Mouse (Mus musculus) hindbrain, embryonic 14.5 days (tissue): ENCODE results near the gene Cyth1. TPM values are rescaled to one million over a fixed set of nuclear protein-coding genes. Genes with fewer than 3 reads are reported as not detected.

Experiments
- ATAC-seq: fragments of 200-750 bp; cut with Nextera tagmentation; 2 replicates; pipeline ENCODE4 v1.8.0; 2017; ENCODE audit warnings: moderate number of reproducible peaks, mild to moderate bottlenecking, moderate TSS enrichment, moderate library complexity; ENCODE audit not compliant: low FRiP score
- DNase-seq: peaks from one replicate; pipeline ENCODE4 v3.0.0-alpha.2; 2015; ENCODE audit warnings: low spot score
- H3K27ac ChIP-seq: fragments of 300-500 bp; sonication (generic); 2 replicates; pipeline ENCODE4 v1.5.1; 2014; ENCODE audit warnings: mild to moderate bottlenecking, moderate library complexity
- H3K27me3 ChIP-seq: fragments of 300-500 bp; sonication (generic); 2 replicates; pipeline ENCODE4 v1.6.1; 2014; ENCODE audit warnings: mild to moderate bottlenecking, low read length, mixed read lengths; ENCODE audit not compliant: control insufficient read depth, insufficient read depth
- H3K36me3 ChIP-seq: fragments of 300-500 bp; sonication (generic); replicated peaks from 2 replicates; pipeline ENCODE4 v1.6.1; 2014; ENCODE audit not compliant: control insufficient read depth, insufficient read depth
- H3K4me1 ChIP-seq: fragments of 300-500 bp; sonication (generic); replicated peaks from 2 replicates; pipeline ENCODE4 v1.6.1; 2014; ENCODE audit warnings: antibody characterized with exemption, low read length, mixed read lengths; ENCODE audit not compliant: control insufficient read depth, insufficient read depth
- H3K4me2 ChIP-seq: fragments of 300-500 bp; sonication (generic); replicated peaks from 2 replicates; pipeline ENCODE4 v1.6.1; 2014; ENCODE audit warnings: mild to moderate bottlenecking, moderate library complexity
- H3K4me3 ChIP-seq: fragments of 300-500 bp; sonication (generic); replicated peaks from 2 replicates; pipeline ENCODE4 v1.5.1; 2014; ENCODE audit warnings: mild to moderate bottlenecking, low read length
- H3K9ac ChIP-seq: fragments of 300-500 bp; sonication (generic); 2 replicates; pipeline ENCODE4 v1.6.1; 2014
- H3K9me3 ChIP-seq: fragments of 300-500 bp; sonication (generic); 2 replicates; pipeline ENCODE4 v1.6.1; 2016; ENCODE audit warnings: low read length; ENCODE audit not compliant: control insufficient read depth
- WGBS: fragments of 180-500 bp; shearing (Covaris S2); extraction: QIAGEN DNeasy Blood & Tissue Kit; methylation state at CpG from one replicate; pipeline ENCODE4 v1.1.7; 2014; 5-methylcytosine and 5-hydroxymethylcytosine counted together
- polyA plus RNA-seq: library from polyadenylated mRNA; unstranded; fragments of >200 nt; fragmentation: Nextera tagmentation; extraction: Ambion mirVana; gene quantifications from 2 replicates; pipeline ENCODE4 v1.2.1, GENCODE M21; 2014

The Cyth1 gene
- polyA plus RNA-seq, 1 experiment from 2014 or later: 18.1 TPM

GRCm38 (mm10) chr11:118229941-118230340 is 18.5 kb downstream of the Cyth1 start:
- H3K27me3 ChIP-seq: no peaks in the 10 kb centered on the region
- H3K27ac ChIP-seq: no peak overlapping the region
- ATAC-seq (no peak), DNase-seq (no peak)
- H3K36me3 ChIP-seq: no peaks in the 10 kb centered on the region
- no peak overlapping the region for H3K4me2 ChIP-seq
- 0 out of 2 replicates have a peak, but pooled peaks cover 2% of the 10 kb centered on the region for H3K4me1 ChIP-seq
- no peak overlapping the region for H3K4me3 ChIP-seq
- no peak overlapping the region for H3K9ac ChIP-seq
- H3K9me3 ChIP-seq: no peaks in the 10 kb centered on the region
- 93% methylated on average over 5 of the region's 5 CpGs for WGBS

- DNase-seq (no peak), ATAC-seq (no peak)
- Histone ChIP-seq H3K4me1 (0 out of 2 replicates have a peak, but pooled peaks cover 2% of the 10 kb centered on the region), H3K27me3 (no peaks in the 10 kb centered on the region), H3K9ac (no peak overlapping the region), H3K4me2 (no peak overlapping the region), H3K27ac (no peak overlapping the region), H3K4me3 (no peak overlapping the region), H3K9me3 (no peaks in the 10 kb centered on the region), H3K36me3 (no peaks in the 10 kb centered on the region)
- 82% methylated on average over 7 of the region's 7 CpGs for WGBS
Measured at GRCm38 (mm10) chr11:118227650-118228049, 20.7 kb downstream of the Cyth1 start.

GRCm38 (mm10) chr11:118226850-118227249 is 21.5 kb downstream of the Cyth1 start:
- no peak overlapping the region for H3K9ac ChIP-seq
- H3K36me3 ChIP-seq: no peaks in the 10 kb centered on the region
- H3K4me1 ChIP-seq: no peaks in the 10 kb centered on the region
- DNase-seq (no peak), ATAC-seq (no peak)
- H3K27me3 ChIP-seq: no peaks in the 10 kb centered on the region
- H3K9me3 ChIP-seq: no peaks in the 10 kb centered on the region
- WGBS: 90% methylated on average over 7 of the region's 7 CpGs
- no peak overlapping the region for H3K4me3 ChIP-seq
- no peak overlapping the region for H3K4me2 ChIP-seq
- H3K27ac ChIP-seq: no peak overlapping the region

GRCm38 (mm10) chr11:118225862-118226261 is 22.5 kb downstream of the Cyth1 start:
- DNase-seq (no peak), ATAC-seq (no peak)
- H3K9ac ChIP-seq: no peak overlapping the region
- no peaks in the 10 kb centered on the region for H3K4me1 ChIP-seq
- 81% methylated on average over 1 of the region's 1 CpGs for WGBS
- no peak overlapping the region for H3K4me2 ChIP-seq
- H3K9me3 ChIP-seq: no peaks in the 10 kb centered on the region
- no peak overlapping the region for H3K4me3 ChIP-seq
- H3K36me3 ChIP-seq: no peaks in the 10 kb centered on the region
- H3K27ac ChIP-seq: no peak overlapping the region
- H3K27me3 ChIP-seq: no peaks in the 10 kb centered on the region

GRCm38 (mm10) chr11:118225056-118225836 is 23.1 kb downstream of the Cyth1 start:
- no peaks in the 10 kb centered on the region for H3K27me3 ChIP-seq

GRCm38 (mm10) chr11:118223416-118224067 is 24.9 kb downstream of the Cyth1 start:
- Histone ChIP-seq H3K36me3 (no peaks in the 10 kb centered on the region), H3K27ac (no peak overlapping the region), H3K4me2 (no peak overlapping the region), H3K27me3 (no peaks in the 10 kb centered on the region), H3K9ac (no peak overlapping the region), H3K4me1 (no peaks in the 10 kb centered on the region), H3K4me3 (no peak overlapping the region), H3K9me3 (no peaks in the 10 kb centered on the region)
- WGBS: 89% methylated on average over 10 of the region's 10 CpGs
- DNase-seq (no peak), ATAC-seq (no peak)

More at GRCm38 (mm10) chr11:118225056-118225836, 23.1 kb downstream of the Cyth1 start:
- H3K27ac ChIP-seq: no peak overlapping the region
- whole genome bisulfite sequencing: 77% methylated on average over 12 of the region's 12 CpGs
- no peaks in the 10 kb centered on the region for H3K36me3 ChIP-seq
- no peak overlapping the region for H3K4me3 ChIP-seq
- no peaks in the 10 kb centered on the region for H3K9me3 ChIP-seq
- H3K4me2 ChIP-seq: no peak overlapping the region
- no peak overlapping the region for H3K9ac ChIP-seq
- H3K4me1 ChIP-seq: no peaks in the 10 kb centered on the region
- DNase-seq: no peak
- no peak for ATAC-seq

- ATAC-seq (no peak), DNase-seq (no peak)
- Histone ChIP-seq H3K9ac (no peak overlapping the region), H3K4me3 (no peak overlapping the region), H3K27ac (no peak overlapping the region), H3K36me3 (no peaks in the 10 kb centered on the region), H3K4me1 (no peaks in the 10 kb centered on the region), H3K27me3 (no peaks in the 10 kb centered on the region), H3K4me2 (no peak overlapping the region), H3K9me3 (no peaks in the 10 kb centered on the region)
- 84% methylated on average over 5 of the region's 5 CpGs for WGBS
Measured at GRCm38 (mm10) chr11:118222917-118223316, 25.5 kb downstream of the Cyth1 start.

- Histone ChIP-seq H3K4me3 (no peak overlapping the region), H3K9ac (no peak overlapping the region), H3K36me3 (no peaks in the 10 kb centered on the region), H3K9me3 (no peaks in the 10 kb centered on the region), H3K4me2 (no peak overlapping the region), H3K27ac (no peak overlapping the region), H3K27me3 (no peaks in the 10 kb centered on the region), H3K4me1 (no peaks in the 10 kb centered on the region)
- DNase-seq (no peak), ATAC-seq (no peak)
- WGBS: 59% methylated on average over 6 of the region's 6 CpGs
Measured at GRCm38 (mm10) chr11:118222351-118222885, 26.0 kb downstream of the Cyth1 start.

GRCm38 (mm10) chr11:118220561-118221262 is 27.7 kb downstream of the Cyth1 start:
- 21% methylated on average over 7 of the region's 7 CpGs for WGBS
- DNase-seq: peak; percentile 87

More at GRCm38 (mm10) chr11:118220561-118221262, 27.7 kb downstream of the Cyth1 start:
- Histone ChIP-seq H3K4me2 (no peak overlapping the region), H3K36me3 (no peaks in the 10 kb centered on the region), H3K4me1 (no peaks in the 10 kb centered on the region), H3K27me3 (no peaks in the 10 kb centered on the region), H3K9ac (no peak overlapping the region), H3K27ac (no peak overlapping the region), H3K4me3 (no peak overlapping the region), H3K9me3 (no peaks in the 10 kb centered on the region)
- ATAC-seq: no peak
